Mouse (Mus musculus): ENCODE data around the gene Zcchc7. TPM values are rescaled to one million over a fixed set of nuclear protein-coding genes. Genes with fewer than 3 reads are reported as not detected.
"Not testable (repeated sequence)": the region's sequence is repeated elsewhere in the genome, so short reads cannot be mapped to it uniquely, and the experiment has no call there.

Gene Zcchc7
- polyA plus RNA-seq, 1 experiment from 2014 or later: 23.5 TPM

DNA sequence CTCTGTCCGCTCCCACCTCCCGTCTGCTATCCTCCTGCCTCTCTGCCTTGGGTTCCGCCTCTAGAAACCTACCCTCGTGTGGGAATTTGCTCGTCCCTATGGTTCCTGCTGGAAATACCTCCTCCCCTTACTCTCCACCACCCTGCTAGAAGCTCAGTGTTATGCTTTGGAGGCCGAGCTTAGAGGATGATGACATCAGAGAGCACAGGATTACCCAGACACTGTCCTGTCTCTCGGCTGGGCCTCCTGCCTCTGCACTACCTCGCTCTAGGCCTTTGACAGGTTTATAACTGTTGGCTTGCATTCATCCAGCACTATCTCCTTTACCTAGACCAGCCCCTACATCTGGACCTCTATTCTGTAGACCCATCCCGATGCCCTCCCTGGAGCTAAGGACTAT, 184.6 kb downstream of the Zcchc7 start:
- Histone ChIP-seq H3K4me1 (ENCODE audit: control insufficient read depth, insufficient read depth, low read length) (no peaks in the 10 kb centered on the region), H3K4me2 (ENCODE audit: low read depth, low read length) (no peak overlapping the region), H3K9ac (ENCODE audit: low read length) (no peak overlapping the region), H3K4me3 (ENCODE audit: low read length) (no peak overlapping the region), H3K27ac (ENCODE audit: low read length) (no peak overlapping the region), H3K36me3 (ENCODE audit: control insufficient read depth, insufficient read depth) (no peaks in the 10 kb centered on the region), H3K27me3 (ENCODE audit: control insufficient read depth, insufficient read depth, low read length) (no peaks in the 10 kb centered on the region), H3K9me3 (replicated peaks; ENCODE audit: control insufficient read depth, low read length) (no peaks in the 10 kb centered on the region)
- WGBS: 69% methylated on average over 9 of the region's 9 CpGs
- ATAC-seq (replicated peaks; ENCODE audit: extremely low read depth, insufficient read depth, low FRiP score): no peak

DNA sequence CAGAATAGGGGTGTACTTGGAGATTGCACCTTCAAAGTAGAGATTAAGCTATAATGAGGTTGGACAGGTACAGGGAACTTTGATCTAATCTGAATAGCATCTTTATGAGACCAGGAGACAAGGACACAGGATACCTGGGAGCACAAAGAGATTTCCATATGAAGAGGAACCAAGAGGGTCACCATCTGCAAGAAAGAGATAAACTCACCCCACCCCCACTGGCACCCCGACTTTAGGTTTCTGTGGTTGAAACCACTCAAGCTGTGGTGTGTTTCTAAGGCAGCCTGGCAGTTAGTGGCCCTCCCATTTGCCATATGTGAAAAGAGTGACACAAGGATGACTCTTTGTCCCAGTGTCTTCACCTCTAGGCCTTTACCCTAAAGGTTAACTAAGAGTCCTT, 186.6 kb downstream of the Zcchc7 start:
- Histone ChIP-seq H3K4me2 (ENCODE audit: low read depth, low read length) (no peak overlapping the region), H3K9ac (ENCODE audit: low read length) (no peak overlapping the region), H3K4me1 (ENCODE audit: control insufficient read depth, insufficient read depth, low read length) (no peaks in the 10 kb centered on the region), H3K4me3 (ENCODE audit: low read length) (no peak overlapping the region), H3K9me3 (replicated peaks; ENCODE audit: control insufficient read depth, low read length) (no peaks in the 10 kb centered on the region), H3K27ac (ENCODE audit: low read length) (no peak overlapping the region), H3K27me3 (ENCODE audit: control insufficient read depth, insufficient read depth, low read length) (no peaks in the 10 kb centered on the region), H3K36me3 (ENCODE audit: control insufficient read depth, insufficient read depth) (no peaks in the 10 kb centered on the region)
- no peak for ATAC-seq (replicated peaks; ENCODE audit: extremely low read depth, insufficient read depth, low FRiP score)
- 73% methylated on average over 1 of the region's 1 CpGs for WGBS

DNA sequence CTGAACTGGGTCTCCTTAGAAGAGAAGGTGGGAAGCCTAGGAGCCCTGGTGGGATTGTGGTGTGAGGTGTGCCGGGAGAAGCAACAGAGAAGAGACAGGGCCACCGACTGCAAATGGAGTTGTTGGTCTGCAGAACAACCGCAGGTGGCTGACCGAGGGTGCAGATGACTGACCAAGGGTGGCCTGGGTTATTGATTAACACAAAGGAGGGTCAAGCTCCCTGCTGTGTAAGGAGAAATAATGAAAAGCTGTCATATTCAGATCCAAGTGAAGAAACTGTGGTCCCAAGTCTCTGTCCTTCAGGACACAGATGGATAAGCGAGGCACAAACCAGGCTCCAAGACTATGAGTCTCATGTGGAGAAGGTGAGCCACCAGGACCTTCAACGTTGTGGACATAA, 187.8 kb downstream of the Zcchc7 start:
- no peak for ATAC-seq (replicated peaks; ENCODE audit: extremely low read depth, insufficient read depth, low FRiP score)
- no peaks in the 10 kb centered on the region for H3K27me3 ChIP-seq (ENCODE audit: control insufficient read depth, insufficient read depth, low read length)
- H3K9me3 ChIP-seq (replicated peaks; ENCODE audit: control insufficient read depth, low read length): no peaks in the 10 kb centered on the region
- 77% methylated on average over 6 of the region's 6 CpGs for WGBS
- H3K4me2 ChIP-seq (ENCODE audit: low read depth, low read length): no peak overlapping the region
- H3K27ac ChIP-seq (ENCODE audit: low read length): no peak overlapping the region
- no peak overlapping the region for H3K9ac ChIP-seq (ENCODE audit: low read length)
- no peak overlapping the region for H3K4me3 ChIP-seq (ENCODE audit: low read length)
- no peaks in the 10 kb centered on the region for H3K4me1 ChIP-seq (ENCODE audit: control insufficient read depth, insufficient read depth, low read length)
- no peaks in the 10 kb centered on the region for H3K36me3 ChIP-seq (ENCODE audit: control insufficient read depth, insufficient read depth)

DNA sequence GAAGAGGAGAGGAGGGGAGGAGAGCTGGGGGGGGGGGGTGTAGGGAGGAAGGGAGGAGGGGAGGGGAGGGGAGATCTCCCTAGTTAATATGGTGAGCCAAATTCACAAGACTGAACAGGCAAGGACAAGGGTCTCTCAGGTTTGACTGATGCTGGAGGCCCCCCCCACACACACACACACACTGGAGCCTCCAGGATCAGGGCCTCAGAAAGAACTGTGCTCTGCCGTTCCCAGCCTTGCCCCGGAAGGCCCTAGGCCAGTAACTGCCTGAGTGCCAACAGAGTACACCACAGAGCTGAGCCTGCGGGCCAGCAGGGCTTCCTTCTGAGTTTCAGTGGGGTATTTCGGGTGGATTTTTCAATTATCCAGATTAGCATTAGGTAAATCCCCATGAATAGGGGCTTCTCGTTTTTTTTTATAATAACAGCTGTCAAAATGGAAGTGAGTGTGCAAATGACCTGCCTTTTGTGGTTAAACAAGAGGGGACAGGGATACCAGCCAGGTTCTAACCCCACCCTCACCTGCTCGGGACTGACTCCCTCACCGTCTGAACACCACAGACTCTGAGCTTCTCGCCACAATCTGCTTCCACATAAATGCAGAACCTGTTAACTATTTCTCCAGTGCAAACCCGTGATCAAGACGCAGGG, 188.9 kb downstream of the Zcchc7 start:
- WGBS: 72% methylated on average over 10 of the region's 10 CpGs
- Histone ChIP-seq H3K9ac (ENCODE audit: low read length) (no peak overlapping the region), H3K36me3 (ENCODE audit: control insufficient read depth, insufficient read depth) (no peaks in the 10 kb centered on the region), H3K9me3 (replicated peaks; ENCODE audit: control insufficient read depth, low read length) (no peaks in the 10 kb centered on the region), H3K4me1 (ENCODE audit: control insufficient read depth, insufficient read depth, low read length) (no peaks in the 10 kb centered on the region), H3K4me3 (ENCODE audit: low read length) (no peak overlapping the region), H3K4me2 (ENCODE audit: low read depth, low read length) (no peak overlapping the region), H3K27ac (ENCODE audit: low read length) (no peak overlapping the region), H3K27me3 (ENCODE audit: control insufficient read depth, insufficient read depth, low read length) (no peaks in the 10 kb centered on the region)
- ATAC-seq (replicated peaks; ENCODE audit: extremely low read depth, insufficient read depth, low FRiP score): no peak

DNA sequence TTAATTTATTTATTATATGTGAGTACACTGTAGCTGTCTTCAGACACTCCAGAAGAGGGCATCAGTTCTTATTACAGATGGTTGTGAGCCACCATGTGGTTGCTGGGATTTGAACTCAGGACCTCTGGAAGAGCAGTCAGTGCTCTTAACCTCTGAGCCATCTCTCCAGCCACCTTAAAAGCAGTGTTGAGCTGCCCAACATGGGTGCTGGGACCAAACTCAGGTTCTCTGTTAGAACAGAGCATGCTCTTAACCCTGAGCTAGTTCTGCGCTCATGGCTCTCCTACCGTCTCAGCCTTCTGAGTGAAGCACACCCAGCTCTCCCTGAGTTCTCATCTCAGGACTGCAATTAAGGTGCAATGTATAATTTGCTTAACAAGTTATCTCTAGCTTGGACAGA, 190.4 kb downstream of the Zcchc7 start:
- H3K9ac ChIP-seq (ENCODE audit: low read length); H3K4me2 ChIP-seq (ENCODE audit: low read depth, low read length); H3K4me1 ChIP-seq (ENCODE audit: control insufficient read depth, insufficient read depth, low read length); H3K9me3 ChIP-seq (replicated peaks; ENCODE audit: control insufficient read depth, low read length); H3K27ac ChIP-seq (ENCODE audit: low read length); H3K36me3 ChIP-seq (ENCODE audit: control insufficient read depth, insufficient read depth); ATAC-seq (replicated peaks; ENCODE audit: extremely low read depth, insufficient read depth, low FRiP score); H3K27me3 ChIP-seq (ENCODE audit: control insufficient read depth, insufficient read depth, low read length); H3K4me3 ChIP-seq (ENCODE audit: low read length): not testable (repeated sequence)
- 93% methylated on average over 2 of the region's 2 CpGs for WGBS

DNA sequence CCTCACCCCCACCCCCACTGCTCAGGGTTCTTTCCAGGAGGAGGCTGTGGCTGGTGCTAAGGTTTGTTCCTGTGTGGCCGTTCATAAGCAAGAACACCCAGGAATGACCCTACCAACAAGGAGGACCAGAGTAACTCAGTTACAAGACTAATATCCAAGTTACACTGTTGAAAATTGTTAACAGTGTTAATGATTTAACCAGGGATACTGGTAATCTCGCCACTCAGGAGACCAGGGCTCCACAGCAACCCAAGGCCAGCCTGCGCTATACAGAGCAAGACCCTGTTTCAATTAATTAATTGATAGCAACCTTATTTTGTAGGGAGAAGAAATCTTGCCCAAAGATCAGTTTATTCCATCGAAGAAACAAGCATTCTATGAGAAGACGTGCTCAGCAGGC, 191.8 kb downstream of the Zcchc7 start:
- no peak overlapping the region for H3K27ac ChIP-seq (ENCODE audit: low read length)
- no peak for ATAC-seq (replicated peaks; ENCODE audit: extremely low read depth, insufficient read depth, low FRiP score)
- 88% methylated on average over 5 of the region's 5 CpGs for WGBS

DNA sequence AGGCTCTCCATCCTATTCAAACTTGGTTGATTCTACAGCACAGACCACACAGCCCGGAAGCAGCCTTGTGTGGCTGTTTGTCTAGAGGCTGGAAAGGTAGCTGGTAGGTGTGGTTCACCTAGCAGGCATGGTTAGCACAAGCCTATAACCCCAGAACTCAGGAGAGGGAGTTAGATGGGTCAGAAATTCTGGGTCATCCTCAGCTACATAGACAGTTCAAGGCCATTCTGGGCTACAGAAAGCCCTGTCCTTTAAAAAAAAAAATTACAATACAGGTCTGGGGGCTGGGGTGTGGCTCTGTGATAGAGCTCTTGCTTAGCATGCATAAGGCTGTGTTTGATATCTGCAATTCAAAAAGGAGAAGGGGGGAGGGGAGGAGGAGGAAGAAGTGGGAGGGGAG, 192.6 kb downstream of the Zcchc7 start:
- Histone ChIP-seq H3K9ac (ENCODE audit: low read length) (no peak overlapping the region), H3K27ac (ENCODE audit: low read length) (no peak overlapping the region), H3K4me1 (ENCODE audit: control insufficient read depth, insufficient read depth, low read length) (no peaks in the 10 kb centered on the region), H3K27me3 (ENCODE audit: control insufficient read depth, insufficient read depth, low read length) (no peaks in the 10 kb centered on the region), H3K4me2 (ENCODE audit: low read depth, low read length) (no peak overlapping the region), H3K9me3 (replicated peaks; ENCODE audit: control insufficient read depth, low read length) (no peaks in the 10 kb centered on the region), H3K4me3 (ENCODE audit: low read length) (no peak overlapping the region), H3K36me3 (ENCODE audit: control insufficient read depth, insufficient read depth) (no peaks in the 10 kb centered on the region)
- WGBS: 89% methylated on average over 1 of the region's 1 CpGs
- no peak for ATAC-seq (replicated peaks; ENCODE audit: extremely low read depth, insufficient read depth, low FRiP score)

More for the DNA sequence above, 191.8 kb downstream of the Zcchc7 start:
- H3K27me3 ChIP-seq (ENCODE audit: control insufficient read depth, insufficient read depth, low read length): no peaks in the 10 kb centered on the region
- H3K9me3 ChIP-seq (replicated peaks; ENCODE audit: control insufficient read depth, low read length): no peaks in the 10 kb centered on the region
- H3K4me2 ChIP-seq (ENCODE audit: low read depth, low read length): no peak overlapping the region
- no peak overlapping the region for H3K4me3 ChIP-seq (ENCODE audit: low read length)
- H3K9ac ChIP-seq (ENCODE audit: low read length): no peak overlapping the region
- H3K36me3 ChIP-seq (ENCODE audit: control insufficient read depth, insufficient read depth): no peaks in the 10 kb centered on the region
- H3K4me1 ChIP-seq (ENCODE audit: control insufficient read depth, insufficient read depth, low read length): no peaks in the 10 kb centered on the region

DNA sequence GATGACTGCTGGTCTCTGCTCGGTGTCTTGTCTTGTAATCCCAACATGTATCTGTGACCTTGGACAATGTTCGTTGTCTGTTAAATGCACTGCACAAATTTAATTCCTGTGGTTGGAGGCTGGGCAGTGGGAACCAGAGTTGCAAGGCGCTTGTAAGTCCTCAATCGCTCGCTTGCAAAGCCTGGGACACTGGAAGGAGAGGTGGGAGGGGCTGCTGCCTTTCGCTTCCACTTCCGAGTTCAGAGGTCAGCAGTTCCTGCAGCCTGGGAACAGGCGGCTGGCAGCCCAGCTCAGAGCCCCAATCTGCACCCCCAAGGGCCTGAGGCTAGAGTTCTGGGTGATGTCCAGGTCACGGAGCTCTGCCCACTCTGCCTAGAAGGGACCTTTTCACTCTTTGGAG, 197.4 kb downstream of the Zcchc7 start:
- no peak overlapping the region for H3K9ac ChIP-seq (ENCODE audit: low read length)
- no peaks in the 10 kb centered on the region for H3K36me3 ChIP-seq (ENCODE audit: control insufficient read depth, insufficient read depth)
- no peaks in the 10 kb centered on the region for H3K9me3 ChIP-seq (replicated peaks; ENCODE audit: control insufficient read depth, low read length)
- H3K4me2 ChIP-seq (ENCODE audit: low read depth, low read length): no peak overlapping the region
- H3K4me1 ChIP-seq (ENCODE audit: control insufficient read depth, insufficient read depth, low read length): no peaks in the 10 kb centered on the region
- no peak for ATAC-seq (replicated peaks; ENCODE audit: extremely low read depth, insufficient read depth, low FRiP score)
- H3K27ac ChIP-seq (ENCODE audit: low read length): no peak overlapping the region
- no peak overlapping the region for H3K4me3 ChIP-seq (ENCODE audit: low read length)
- no peaks in the 10 kb centered on the region for H3K27me3 ChIP-seq (ENCODE audit: control insufficient read depth, insufficient read depth, low read length)
- 78% methylated on average over 9 of the region's 9 CpGs for WGBS

DNA sequence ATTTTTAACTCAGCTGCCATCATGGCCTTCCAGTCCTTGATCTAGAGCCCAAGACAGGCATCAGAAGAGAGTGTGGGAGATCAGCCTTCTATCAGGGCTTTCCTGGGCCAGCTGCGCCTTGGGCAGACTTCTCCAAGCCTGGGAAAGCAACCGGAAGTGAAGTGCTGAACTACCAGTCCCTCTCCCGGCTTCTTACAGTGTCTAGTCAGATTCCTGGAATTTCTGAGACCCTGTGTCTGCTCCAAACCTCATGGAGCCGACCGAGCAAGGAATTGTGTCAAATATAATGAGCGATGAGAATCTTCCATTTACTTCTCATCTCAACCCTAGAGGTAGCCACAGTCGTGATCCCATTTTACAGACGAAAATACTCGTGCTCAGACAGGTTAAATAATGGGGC, 203.1 kb downstream of the Zcchc7 start:
- no peaks in the 10 kb centered on the region for H3K36me3 ChIP-seq (ENCODE audit: control insufficient read depth, insufficient read depth)
- no peak overlapping the region for H3K4me2 ChIP-seq (ENCODE audit: low read depth, low read length)
- H3K9me3 ChIP-seq (replicated peaks; ENCODE audit: control insufficient read depth, low read length): no peaks in the 10 kb centered on the region
- no peak overlapping the region for H3K4me3 ChIP-seq (ENCODE audit: low read length)
- WGBS: 75% methylated on average over 9 of the region's 9 CpGs
- no peak for ATAC-seq (replicated peaks; ENCODE audit: extremely low read depth, insufficient read depth, low FRiP score)
- no peak overlapping the region for H3K9ac ChIP-seq (ENCODE audit: low read length)
- H3K27me3 ChIP-seq (ENCODE audit: control insufficient read depth, insufficient read depth, low read length): no peaks in the 10 kb centered on the region
- H3K27ac ChIP-seq (ENCODE audit: low read length): no peak overlapping the region
- no peaks in the 10 kb centered on the region for H3K4me1 ChIP-seq (ENCODE audit: control insufficient read depth, insufficient read depth, low read length)
